Mouse (Mus musculus) stomach, embryonic 14.5 days (tissue): Measurements from ENCODE around the gene Hgd. TPM values are rescaled to one million over a fixed set of nuclear protein-coding genes. Genes with fewer than 3 reads are reported as not detected.

ENCODE experiments used
- polyA plus RNA-seq: library from polyadenylated mRNA; unstranded; fragments of >200 nt; fragmentation: Nextera tagmentation; extraction: Ambion mirVana; gene quantifications from 2 replicates; pipeline ENCODE4 v1.2.1, GENCODE M21; 2014

Hgd gene
- polyA plus RNA-seq, 1 experiment from 2014 or later, result not detected

Other genes with a start within 250 kb of the Hgd start
- 3.3 and 4.5 TPM in 2 replicates for gene Stxbp5l, start 195.2 kb upstream of the Hgd start, polyA plus RNA-seq
- gene Gtf2e1, start 40.4 kb upstream of the Hgd start, polyA plus RNA-seq, result 25.0 and 26.3 TPM in 2 replicates
- 25.8 and 28.5 TPM in 2 replicates for gene Rabl3, start 40.3 kb upstream of the Hgd start, polyA plus RNA-seq
- 62.5 and 69.3 TPM in 2 replicates for gene Ndufb4, start 74.3 kb downstream of the Hgd start, polyA plus RNA-seq
- gene Fstl1, start 196.7 kb downstream of the Hgd start, polyA plus RNA-seq, result 519 and 542 TPM in 2 replicates